Mouse (Mus musculus) CD4-positive naive resting alpha-beta T cell, adult 76 days (primary cell): ENCODE results near the gene Amh. TPM values are rescaled to one million over a fixed set of nuclear protein-coding genes. Genes with fewer than 3 reads are reported as not detected.

Source experiments
- total RNA-seq: library from RNA; stranded (reverse); gene quantifications from one replicate; pipeline ENCODE4 v1.2.4, GENCODE M21; 2023

Amh gene
- total RNA-seq, result 0.79 TPM

DNA sequence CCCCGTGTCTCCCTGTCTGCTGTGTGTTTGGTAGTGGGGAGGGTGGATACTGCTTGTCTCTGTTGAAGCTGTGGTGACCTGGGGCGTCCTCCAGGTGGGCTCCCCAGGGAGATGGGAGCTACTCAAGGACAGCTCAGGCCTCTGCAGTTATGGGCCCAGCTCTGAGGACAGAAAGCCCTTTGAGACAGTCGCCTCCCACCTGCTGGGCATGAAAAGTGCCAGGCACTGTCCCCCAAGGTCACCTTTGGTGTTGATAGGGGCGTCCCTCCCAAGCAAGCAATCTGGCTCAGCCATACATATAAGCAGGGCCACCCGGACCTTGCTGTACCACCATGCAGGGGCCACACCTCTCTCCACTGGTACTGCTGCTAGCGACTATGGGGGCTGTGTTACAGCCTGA is at the start of gene Amh:
Gene Amh (plus strand): TSS at position 328 of the 400 bp plus-strand sequence.

DNA sequence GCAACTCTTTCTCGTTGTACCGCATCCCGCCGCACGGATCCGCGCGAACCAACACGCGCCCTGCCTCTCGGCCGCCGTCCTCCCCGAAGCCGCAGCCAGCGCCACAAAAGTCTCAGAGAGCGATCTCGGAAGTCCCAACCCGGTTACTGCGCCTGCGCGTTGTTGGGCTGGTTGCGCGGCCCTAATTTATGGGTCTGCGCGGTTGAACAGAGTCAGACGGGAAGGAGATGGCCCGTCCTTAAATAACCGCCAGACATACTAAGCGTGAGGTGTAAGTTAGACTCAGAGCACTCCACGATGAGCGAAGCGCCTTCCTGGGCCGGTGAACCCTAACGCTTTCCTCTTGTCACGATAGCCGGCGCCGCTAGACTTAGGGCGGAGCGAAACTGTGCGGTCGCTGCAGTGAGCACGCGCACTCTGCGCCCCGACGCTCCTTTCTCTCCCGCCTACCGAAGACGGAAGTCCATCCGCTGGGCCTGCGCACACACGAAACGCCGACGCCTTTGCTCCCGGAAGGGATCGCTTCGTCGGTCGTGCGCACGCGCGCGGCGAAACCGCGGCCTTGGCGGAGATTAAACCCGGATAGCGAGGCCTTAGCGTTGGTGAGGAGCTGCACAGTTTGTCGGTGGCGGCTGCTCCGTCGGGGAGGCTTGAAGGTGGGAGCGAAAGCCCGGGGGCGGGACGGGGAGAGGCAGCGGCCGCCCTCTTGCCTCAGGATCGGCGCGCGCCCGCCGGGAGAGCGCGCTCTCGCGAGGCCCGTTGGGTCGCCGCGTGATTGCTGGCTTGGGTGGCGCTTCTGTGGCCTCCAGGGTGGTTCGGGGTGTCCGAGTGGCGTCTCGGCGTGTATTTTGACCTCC is 6.7 kb upstream of the Amh start, which contains the start of the genes Sf3a2 and Plekhj1:
Gene Sf3a2 (plus strand): TSS at position 49 of the 857 bp plus-strand sequence.
Gene Plekhj1 (minus strand): TSS at position 477 of the 857 bp plus-strand sequence.

DNA sequence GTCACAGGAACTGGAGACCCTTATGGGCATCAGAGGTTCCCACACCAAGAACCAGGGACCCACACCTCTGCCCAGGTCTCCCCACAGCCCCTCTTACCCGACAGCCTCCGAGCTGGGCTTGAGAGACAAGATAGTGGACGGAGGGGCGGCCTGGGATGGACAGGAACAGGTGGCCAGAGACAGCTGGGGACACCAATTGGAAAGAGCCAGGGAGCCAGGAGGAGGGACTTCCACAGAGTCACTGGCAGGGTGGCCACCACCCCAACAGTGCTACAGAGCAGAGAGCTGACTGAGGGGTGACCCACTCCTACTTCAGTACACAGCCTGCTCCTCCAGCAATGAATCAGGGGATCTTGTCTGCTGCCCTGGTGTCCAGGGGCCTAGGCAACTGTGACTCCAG is 8.3 kb downstream of the Amh start, which contains the start of gene Jsrp1:
Gene Jsrp1 (minus strand): TSS at position 133 of the 400 bp plus-strand sequence.

DNA sequence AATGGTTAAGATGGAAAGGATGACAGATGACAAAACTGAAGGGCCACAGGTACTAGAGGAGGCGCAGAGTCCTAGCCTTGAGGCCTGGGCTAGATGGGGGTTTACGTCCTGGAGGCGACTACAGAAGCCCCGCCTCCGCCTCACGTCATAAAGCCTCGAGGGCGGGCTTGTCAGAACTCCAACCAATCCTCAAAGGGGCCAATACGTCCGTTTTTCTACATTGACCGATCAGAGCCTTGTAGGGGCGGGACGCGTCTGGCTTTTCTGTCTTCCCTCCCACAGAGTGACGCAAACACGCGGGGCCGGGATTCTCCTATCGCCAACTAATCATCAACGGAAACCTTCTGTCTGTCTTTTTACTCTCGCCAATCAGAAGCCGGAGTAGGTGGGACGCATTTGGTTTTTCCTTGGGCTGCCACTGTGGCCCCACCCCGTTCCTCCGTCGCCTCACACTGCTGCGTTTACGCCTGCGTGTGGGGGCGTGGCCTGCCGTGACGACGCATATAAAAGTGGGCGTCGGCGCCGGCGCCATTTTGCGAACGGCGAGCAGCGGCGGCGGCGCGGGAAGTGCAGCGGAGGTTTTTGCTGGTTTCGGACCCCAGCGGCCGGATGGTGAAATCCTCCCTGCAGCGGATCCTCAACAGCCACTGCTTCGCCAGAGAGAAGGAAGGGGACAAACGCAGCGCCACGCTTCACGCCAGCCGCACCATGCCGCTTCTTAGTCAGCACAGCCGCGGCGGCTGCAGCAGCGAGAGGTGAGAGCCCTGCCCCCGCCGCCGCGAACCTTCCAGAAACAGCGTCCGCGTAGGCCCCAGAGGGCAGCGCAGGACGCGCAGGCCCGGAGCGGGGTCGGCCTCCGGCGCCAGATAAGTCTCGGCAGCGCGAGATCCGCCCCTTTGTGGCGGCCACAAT is 21.4 kb downstream of the Amh start, which contains the start of gene Oaz1:
Gene Oaz1 (plus strand): TSS at position 506 of the 912 bp plus-strand sequence.

DNA sequence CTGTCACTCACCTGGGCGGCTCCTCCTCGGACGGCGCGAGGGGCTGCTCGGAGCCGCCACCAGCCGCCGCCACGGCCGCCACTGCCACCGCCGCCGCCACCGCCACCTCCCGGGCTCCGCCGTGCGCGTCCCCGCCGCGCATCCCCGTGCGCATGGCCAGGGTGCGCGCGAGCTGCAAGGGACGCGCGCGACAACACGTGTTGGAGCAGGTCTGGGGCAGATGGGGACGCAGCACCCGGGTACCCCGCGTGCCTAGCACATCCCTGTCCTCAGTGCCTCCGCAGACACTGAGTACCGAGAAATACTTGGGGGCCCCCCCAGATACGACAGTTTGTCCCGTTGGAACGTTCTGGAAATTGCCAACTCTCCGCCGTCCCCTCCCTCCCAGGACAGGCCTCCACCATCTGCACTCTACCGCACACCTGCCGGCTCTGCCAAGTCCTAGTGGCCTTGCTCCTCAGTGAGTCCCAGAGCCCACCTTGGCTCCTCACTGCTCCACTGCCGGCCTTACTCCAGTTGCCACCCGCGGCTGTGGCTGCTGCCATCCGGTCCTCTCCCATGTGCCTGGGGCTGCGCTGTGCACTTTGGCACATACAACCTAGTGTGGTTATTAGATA is 39.0 kb downstream of the Amh start, which contains the start of gene Lingo3:
Gene Lingo3 (minus strand): TSS at position 109 of the 617 bp plus-strand sequence.

DNA sequence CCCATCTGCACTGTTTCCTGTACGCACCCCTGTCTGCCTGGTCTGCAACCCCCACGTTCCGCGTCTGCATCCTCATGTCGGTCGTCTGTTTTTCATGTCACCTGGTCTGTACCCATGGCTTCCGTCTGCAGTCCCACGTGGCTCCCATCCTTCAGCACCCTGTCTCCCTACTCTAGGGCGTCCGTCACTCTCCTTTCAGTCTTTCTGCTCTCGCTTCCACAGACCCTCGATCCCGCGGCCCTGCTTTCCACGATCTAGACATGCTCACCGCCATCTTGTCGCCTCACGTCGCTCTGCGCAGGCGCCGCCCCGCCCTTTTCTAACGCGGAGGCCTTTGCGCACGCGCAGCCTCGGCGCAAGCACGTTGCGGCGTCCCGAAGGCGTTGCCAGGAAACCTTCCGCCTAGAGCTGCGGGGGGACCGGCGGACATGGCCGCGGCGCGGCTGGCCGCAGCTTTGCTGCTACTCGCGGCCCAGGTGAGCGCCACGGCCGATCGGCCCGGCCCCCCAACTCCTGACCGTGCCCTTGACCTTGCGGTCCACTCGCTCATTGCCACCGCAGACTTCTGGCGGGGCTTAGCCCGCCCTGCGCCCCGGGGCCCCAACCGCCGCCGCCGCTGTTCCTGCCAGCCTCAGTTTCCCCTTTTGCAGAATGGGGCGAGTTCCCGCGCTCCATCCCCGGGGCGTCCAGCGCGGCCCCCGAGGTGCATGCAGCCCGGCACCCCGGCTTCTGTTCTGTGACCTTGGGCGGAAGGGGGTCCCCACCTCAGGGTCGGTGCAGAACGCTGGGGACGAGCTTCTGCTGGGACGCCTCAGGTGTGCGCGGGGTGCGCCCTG is 50.1 kb downstream of the Amh start, which contains the start of the genes Lsm7 and Sppl2b:
Gene Lsm7 (minus strand): TSS at position 297 of the 836 bp plus-strand sequence.
Gene Sppl2b (plus strand): TSS at position 363 of the 836 bp plus-strand sequence.

Other genes with a start within 250 kb of the Amh start
- 141 TPM for gene Rexo1, start 243.7 kb upstream of the Amh start, total RNA-seq
- gene Klf16, start 227.9 kb upstream of the Amh start, total RNA-seq, result 28.5 TPM
- 37.5 TPM for gene Abhd17a, start 214.9 kb upstream of the Amh start, total RNA-seq
- 44.2 TPM for gene Scamp4, start 202.4 kb upstream of the Amh start, total RNA-seq
- 3.3 TPM for gene Adat3, start 202.4 kb upstream of the Amh start, total RNA-seq
- gene Gm49322, start 199.2 kb upstream of the Amh start, total RNA-seq, result 7.4 TPM
- 224 TPM for gene Csnk1g2, start 182.4 kb upstream of the Amh start, total RNA-seq
- gene Btbd2, start 148.2 kb upstream of the Amh start, total RNA-seq, result 24.7 TPM
- 302 TPM for gene Mknk2, start 127.1 kb upstream of the Amh start, total RNA-seq
- 110 TPM for gene Mob3a, start 103.3 kb upstream of the Amh start, total RNA-seq
- 51.3 TPM for gene Izumo4, start 103.1 kb upstream of the Amh start, total RNA-seq
- 107 TPM for gene Ap3d1, start 63.0 kb upstream of the Amh start, total RNA-seq
- 86.9 TPM for gene Dot1l, start 50.0 kb upstream of the Amh start, total RNA-seq
- 74.8 TPM for gene Sf3a2, start 7.0 kb upstream of the Amh start, total RNA-seq
- 90.5 TPM for gene Plekhj1, start 6.6 kb upstream of the Amh start, total RNA-seq
- gene Jsrp1, start 8.3 kb downstream of the Amh start, total RNA-seq, result not detected
- 576 TPM for gene Oaz1, start 21.4 kb downstream of the Amh start, total RNA-seq
- gene Lingo3, start 38.8 kb downstream of the Amh start, total RNA-seq, result not detected
- gene Lsm7, start 50.0 kb downstream of the Amh start, total RNA-seq, result 43.9 TPM
- 13.7 TPM for gene Sppl2b, start 50.0 kb downstream of the Amh start, total RNA-seq
- not detected for gene Tmprss9, start 66.6 kb downstream of the Amh start, total RNA-seq
- gene Timm13, start 95.7 kb downstream of the Amh start, total RNA-seq, result 55.9 TPM
- gene Lmnb2, start 113.0 kb downstream of the Amh start, total RNA-seq, result 8.5 TPM
- gene Gadd45b, start 124.8 kb downstream of the Amh start, total RNA-seq, result 20.5 TPM
- not detected for gene Gng7, start 209.7 kb downstream of the Amh start, total RNA-seq
- gene Diras1, start 220.4 kb downstream of the Amh start, total RNA-seq, result not detected
- 14.2 TPM for gene Slc39a3, start 232.2 kb downstream of the Amh start, total RNA-seq